Mouse (Mus musculus) erythroblast, embryonic 14.5 days (primary cell): Measurements from ENCODE around the gene Agrp.

Experiments
- GATA1 ChIP-seq: IDR thresholded peaks from 2 replicates; pipeline ENCODE4 v1.6.1; 2012; ENCODE audit warnings: low read length, inconsistent platforms, mixed read lengths
- TAL1 ChIP-seq: IDR thresholded peaks from 3 replicates; pipeline ENCODE4 v1.6.1; 2012; ENCODE audit warnings: low read length, inconsistent platforms, mixed read lengths

- TF ChIP-seq TAL1 (no peak), GATA1 (no peak)
These were observed 25.4 kb downstream of the Agrp start for GRCm38 (mm10) chr8:105611836-105612235.
